Mouse (Mus musculus) CH12.LX (cell line): ENCODE data around the gene Ift52.

ENCODE experiments used
- CTCF ChIP-seq, 2 experiments: IDR thresholded peaks in 1 of 2; conservative IDR thresholded peaks in 1 of 2; 2 replicates each; pipeline ENCODE4 v1.5.1; 2011 to 2012; ENCODE audit warnings: low read depth in 2 of 2, low read length in 2 of 2, improper control_type of control experiment in 1 of 2, inconsistent platforms in 1 of 2, mild to moderate bottlenecking in 1 of 2, moderate library complexity in 1 of 2
- ETS1 ChIP-seq: conservative IDR thresholded peaks from 2 replicates; pipeline ENCODE4 v1.6.1; 2012; ENCODE audit warnings: low read depth, mild to moderate bottlenecking, inconsistent platforms, low read length, improper control_type of control experiment, moderate library complexity
- KAT2A ChIP-seq: IDR thresholded peaks from 2 replicates; pipeline ENCODE4 v1.6.1; 2012; ENCODE audit warnings: low read length, improper control_type of control experiment, inconsistent platforms; ENCODE audit not compliant: insufficient replicate concordance
- MAFK ChIP-seq: IDR thresholded peaks from 2 replicates; pipeline ENCODE4 v1.6.1; 2011; ENCODE audit warnings: low read length, improper control_type of control experiment; ENCODE audit not compliant: insufficient replicate concordance
- POLR2A ChIP-seq: IDR thresholded peaks from 2 replicates; pipeline ENCODE4 v1.6.1; 2011; ENCODE audit warnings: low read depth, mild to moderate bottlenecking, improper control_type of control experiment, low read length
- POLR2AphosphoS2 ChIP-seq: IDR thresholded peaks from 2 replicates; pipeline ENCODE4 v1.6.1; 2011; ENCODE audit warnings: low read depth, low read length, improper control_type of control experiment
- SMC3 ChIP-seq: IDR thresholded peaks from 2 replicates; pipeline ENCODE4 v1.6.1; 2011; ENCODE audit warnings: low read depth, low read length, improper control_type of control experiment
- USF1 ChIP-seq: IDR thresholded peaks from 2 replicates; pipeline ENCODE4 v1.6.1; 2014; ENCODE audit warnings: low read depth, mild to moderate bottlenecking, inconsistent platforms, low read length, improper control_type of control experiment
- ZC3H11A ChIP-seq: IDR thresholded peaks from 2 replicates; pipeline ENCODE4 v1.6.1; 2012; ENCODE audit warnings: low read depth, mild to moderate bottlenecking, inconsistent platforms, low read length, improper control_type of control experiment

GRCm38 (mm10) chr2:163032622-163033021, 15.5 kb downstream of the Ift52 start:
- TF ChIP-seq POLR2AphosphoS2 (no peak), ETS1 (no peak), CTCF (conservative IDR thresholded peaks at IDR 0.05 in 1 of 2, IDR thresholded peaks at IDR 0.05 in 1 of 2; ENCODE audit: low read depth in 2 of 2, low read length in 2 of 2) (no peak), USF1 (no peak), KAT2A (no peak), SMC3 (no peak), ZC3H11A (no peak), POLR2A (no peak), MAFK (no peak)
